Mouse (Mus musculus): Measurements from ENCODE around the gene Ncmap. TPM values are rescaled to one million over a fixed set of nuclear protein-coding genes. Genes with fewer than 3 reads are reported as not detected.

Gene Ncmap
- polyA plus RNA-seq, 1 experiment = 0.81 TPM

DNA sequence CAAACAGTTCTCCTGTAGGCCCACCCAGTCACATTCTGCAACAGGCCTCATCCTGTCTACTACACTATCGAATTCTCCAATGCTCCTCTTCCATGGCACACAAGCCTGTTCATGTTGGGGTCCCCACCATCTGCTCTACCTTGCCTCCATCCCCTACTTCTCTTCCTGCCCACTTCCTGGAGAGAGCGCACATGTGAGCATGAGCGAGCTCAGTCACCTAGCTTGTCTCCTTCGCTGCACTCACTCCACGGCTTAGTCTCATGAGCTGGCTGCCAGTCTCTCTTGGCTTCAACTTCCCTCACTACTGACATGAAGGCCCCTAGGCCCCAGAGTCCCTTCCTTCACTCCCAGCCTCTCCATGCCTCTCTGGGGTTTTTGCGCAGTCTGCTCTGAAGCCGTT, 28.6 kb upstream of the Ncmap start:
- TF ChIP-seq CTCF (IDR thresholded peaks at IDR 0.05; ENCODE audit: borderline replicate concordance, extremely low read depth, insufficient read depth, insufficient read length) (no peak), POLR2A (IDR thresholded peaks at IDR 0.05; ENCODE audit: borderline replicate concordance, extremely low read depth, insufficient read depth, insufficient read length, poor library complexity, severe bottlenecking) (no peak)
- DNase-seq (ENCODE audit: low read depth) = no peak

DNA sequence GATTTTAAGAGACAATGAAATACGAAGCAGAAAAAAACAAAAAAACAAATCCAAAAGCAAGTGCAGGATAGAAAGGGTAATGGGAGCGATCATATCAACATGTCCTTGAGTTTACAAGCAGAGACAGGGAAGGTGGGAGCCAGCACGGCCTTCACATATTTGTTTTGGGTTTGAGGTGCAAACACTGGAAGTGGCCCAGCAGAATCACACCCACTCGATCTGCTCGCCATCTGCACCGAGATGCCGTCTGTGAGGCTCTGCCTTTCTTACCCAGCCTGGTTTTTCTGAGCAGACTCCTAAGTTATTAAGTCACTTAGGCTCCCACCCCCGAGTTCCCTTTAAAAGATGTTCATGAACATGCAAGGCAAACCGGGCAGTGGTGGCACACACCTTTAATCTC, 27.6 kb upstream of the Ncmap start:
- peak; percentile 76 for DNase-seq (ENCODE audit: low read depth)
- TF ChIP-seq CTCF (IDR thresholded peaks at IDR 0.05; ENCODE audit: borderline replicate concordance, extremely low read depth, insufficient read depth, insufficient read length) (no peak), POLR2A (IDR thresholded peaks at IDR 0.05; ENCODE audit: borderline replicate concordance, extremely low read depth, insufficient read depth, insufficient read length, poor library complexity, severe bottlenecking) (no peak)

DNA sequence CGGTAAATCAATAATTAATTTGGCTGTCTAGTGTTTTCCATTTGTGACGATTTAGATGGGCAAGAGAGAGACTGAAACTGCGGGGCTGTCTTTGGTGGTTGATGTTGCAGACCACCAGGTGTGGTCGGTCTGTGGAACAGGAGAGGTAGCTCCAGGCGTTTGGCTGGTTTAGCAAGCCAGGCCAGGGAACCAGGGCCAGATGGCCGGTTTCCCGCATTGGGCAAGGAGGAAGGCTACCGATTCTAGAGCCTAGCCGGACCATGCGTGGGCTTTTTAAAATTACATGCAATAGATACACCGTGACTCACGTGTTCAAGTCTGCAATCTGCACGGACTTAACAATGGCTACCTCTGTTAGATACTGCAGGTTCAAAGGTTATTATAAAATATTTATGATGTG, 22.9 kb upstream of the Ncmap start:
- no peak for DNase-seq (ENCODE audit: low read depth)
- TF ChIP-seq CTCF (IDR thresholded peaks at IDR 0.05; ENCODE audit: borderline replicate concordance, extremely low read depth, insufficient read depth, insufficient read length) = no peak
- TF ChIP-seq POLR2A (IDR thresholded peaks at IDR 0.05; ENCODE audit: borderline replicate concordance, extremely low read depth, insufficient read depth, insufficient read length, poor library complexity, severe bottlenecking) = no peak

GRCm38 (mm10) chr4:135420416-135420815, 22.4 kb upstream of the Ncmap start:
- TF ChIP-seq POLR2A (IDR thresholded peaks at IDR 0.05; ENCODE audit: borderline replicate concordance, extremely low read depth, insufficient read depth, insufficient read length, poor library complexity, severe bottlenecking) = no peak
- DNase-seq (ENCODE audit: low read depth) = no peak

- no peak for TF ChIP-seq POLR2A (IDR thresholded peaks at IDR 0.05; ENCODE audit: borderline replicate concordance, extremely low read depth, insufficient read depth, insufficient read length, poor library complexity, severe bottlenecking)
- TF ChIP-seq CTCF (IDR thresholded peaks at IDR 0.05; ENCODE audit: borderline replicate concordance, extremely low read depth, insufficient read depth, insufficient read length) = no peak
- no peak for DNase-seq (ENCODE audit: low read depth)
Observed at GRCm38 (mm10) chr4:135419996-135420395, 22.0 kb upstream of the Ncmap start.

DNA sequence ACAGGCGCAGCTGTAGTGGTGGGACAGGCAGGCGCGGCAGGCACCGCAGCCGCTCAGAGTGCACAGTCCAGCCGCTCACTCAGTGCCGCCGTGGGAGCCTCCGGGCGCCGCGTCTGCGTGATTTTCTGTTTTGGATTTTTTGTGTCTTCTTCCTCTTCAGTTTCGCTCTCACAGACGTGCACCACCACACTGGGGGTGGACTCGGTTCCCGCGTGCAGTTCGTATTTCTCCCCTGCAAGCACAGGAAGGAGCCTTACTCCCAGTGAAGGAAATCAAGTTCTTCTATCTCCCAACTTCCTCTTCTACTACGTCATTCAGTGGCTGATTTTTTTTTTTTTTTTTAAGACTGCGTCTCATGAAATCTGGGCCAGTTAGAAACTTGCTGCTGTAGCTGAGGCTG, 18.3 kb upstream of the Ncmap start:
- no peak for DNase-seq (ENCODE audit: low read depth)

DNA sequence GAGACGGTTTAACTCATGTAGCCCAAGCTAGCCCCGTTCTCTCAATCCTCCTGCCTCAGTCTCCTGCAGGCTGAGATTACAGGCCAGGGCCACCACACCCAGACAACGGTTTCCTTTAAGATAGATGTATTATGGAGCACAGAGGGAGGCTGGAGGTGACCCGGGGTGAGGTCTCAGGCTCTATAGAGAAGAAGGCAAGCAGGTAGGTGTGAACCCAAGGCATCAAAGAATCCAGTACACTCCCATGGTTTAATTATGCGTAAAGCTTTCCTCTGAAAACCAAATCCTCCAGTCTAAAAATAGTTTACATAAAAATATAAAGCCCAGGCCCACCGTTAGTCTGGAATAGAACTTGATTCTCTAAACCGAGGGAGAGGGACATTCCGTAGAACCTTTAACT, 15.5 kb upstream of the Ncmap start:
- no peak for DNase-seq (ENCODE audit: low read depth)
- TF ChIP-seq POLR2A (IDR thresholded peaks at IDR 0.05; ENCODE audit: borderline replicate concordance, extremely low read depth, insufficient read depth, insufficient read length, poor library complexity, severe bottlenecking) (no peak), CTCF (IDR thresholded peaks at IDR 0.05; ENCODE audit: borderline replicate concordance, extremely low read depth, insufficient read depth, insufficient read length) (no peak)

More for the DNA sequence above, 18.3 kb upstream of the Ncmap start:
- TF ChIP-seq CTCF (IDR thresholded peaks at IDR 0.05; ENCODE audit: borderline replicate concordance, extremely low read depth, insufficient read depth, insufficient read length) = no peak
- TF ChIP-seq POLR2A (IDR thresholded peaks at IDR 0.05; ENCODE audit: borderline replicate concordance, extremely low read depth, insufficient read depth, insufficient read length, poor library complexity, severe bottlenecking) = no peak

GRCm38 (mm10) chr4:135411633-135412032, 13.6 kb upstream of the Ncmap start:
- DNase-seq (ENCODE audit: low read depth) = peak; percentile 67
- TF ChIP-seq CTCF (IDR thresholded peaks at IDR 0.05; ENCODE audit: borderline replicate concordance, extremely low read depth, insufficient read depth, insufficient read length) (peak; percentile 89), POLR2A (IDR thresholded peaks at IDR 0.05; ENCODE audit: borderline replicate concordance, extremely low read depth, insufficient read depth, insufficient read length, poor library complexity, severe bottlenecking) (no peak)

DNA sequence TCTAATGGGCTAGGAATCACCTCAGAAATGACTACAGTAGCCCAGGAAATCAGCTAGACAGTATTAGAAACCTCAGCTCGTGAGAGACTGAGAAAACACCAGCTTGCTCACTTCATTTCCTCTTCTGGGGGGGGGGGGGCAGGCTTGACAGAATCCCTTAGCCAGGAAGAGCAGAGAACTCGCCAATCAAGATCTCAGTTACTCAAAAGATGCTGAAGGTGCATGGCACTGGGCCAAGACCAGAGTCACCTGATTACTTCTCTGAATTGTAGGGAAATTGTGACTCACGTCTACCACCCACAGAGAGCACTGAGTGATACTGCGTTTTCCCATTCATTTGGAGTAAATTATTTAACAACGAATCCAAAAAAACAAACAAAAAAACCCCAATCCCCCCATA, 8.2 kb upstream of the Ncmap start:
- no peak for TF ChIP-seq CTCF (IDR thresholded peaks at IDR 0.05; ENCODE audit: borderline replicate concordance, extremely low read depth, insufficient read depth, insufficient read length)
- no peak for TF ChIP-seq POLR2A (IDR thresholded peaks at IDR 0.05; ENCODE audit: borderline replicate concordance, extremely low read depth, insufficient read depth, insufficient read length, poor library complexity, severe bottlenecking)
- DNase-seq (ENCODE audit: low read depth) = peak; percentile 39

DNA sequence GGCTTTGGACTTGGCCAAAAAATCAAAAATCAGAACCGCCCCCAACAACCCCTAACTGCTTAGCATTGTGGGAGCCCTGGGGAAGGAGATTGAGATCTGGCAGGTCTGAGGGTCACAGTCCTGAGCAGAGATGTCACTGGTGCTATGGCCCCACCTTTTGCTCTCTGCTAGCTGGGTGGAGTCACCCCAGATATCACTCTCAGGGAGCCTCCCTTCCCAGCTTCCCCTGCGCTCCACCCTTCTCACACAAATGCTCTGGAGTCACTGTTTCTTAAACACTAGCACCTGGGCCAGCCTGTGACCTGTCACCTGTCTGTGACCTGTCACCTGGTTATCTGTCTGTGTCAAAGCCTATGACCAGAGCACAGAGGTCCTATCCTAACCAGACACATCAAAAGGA, 6.9 kb upstream of the Ncmap start:
- no peak for TF ChIP-seq CTCF (IDR thresholded peaks at IDR 0.05; ENCODE audit: borderline replicate concordance, extremely low read depth, insufficient read depth, insufficient read length)
- no peak for TF ChIP-seq POLR2A (IDR thresholded peaks at IDR 0.05; ENCODE audit: borderline replicate concordance, extremely low read depth, insufficient read depth, insufficient read length, poor library complexity, severe bottlenecking)

DNA sequence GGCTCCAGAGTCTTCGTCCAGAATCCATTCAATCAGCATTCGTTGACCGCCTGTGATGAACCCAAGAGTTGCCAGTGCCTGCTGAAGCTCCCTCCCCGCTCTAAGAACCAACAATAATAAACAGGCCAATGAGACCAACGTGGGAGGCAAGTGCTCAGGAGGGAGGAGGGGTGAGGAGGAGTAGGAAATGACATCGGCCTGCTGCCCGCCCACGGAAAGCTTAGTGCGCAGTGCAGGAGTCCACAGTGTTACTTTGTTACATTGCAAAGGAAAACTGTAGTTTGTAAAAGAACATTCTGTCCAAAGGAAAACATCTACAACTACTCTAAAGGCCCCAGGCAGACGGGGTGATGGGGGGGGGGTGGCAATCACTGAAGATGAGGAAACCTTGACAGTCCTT, 6.0 kb upstream of the Ncmap start:
- DNase-seq (ENCODE audit: low read depth) = no peak
- TF ChIP-seq CTCF (IDR thresholded peaks at IDR 0.05; ENCODE audit: borderline replicate concordance, extremely low read depth, insufficient read depth, insufficient read length) = no peak
- no peak for TF ChIP-seq POLR2A (IDR thresholded peaks at IDR 0.05; ENCODE audit: borderline replicate concordance, extremely low read depth, insufficient read depth, insufficient read length, poor library complexity, severe bottlenecking)

More for the DNA sequence above, 6.9 kb upstream of the Ncmap start:
- no peak for DNase-seq (ENCODE audit: low read depth)

- TF ChIP-seq POLR2A (IDR thresholded peaks at IDR 0.05; ENCODE audit: borderline replicate concordance, extremely low read depth, insufficient read depth, insufficient read length, poor library complexity, severe bottlenecking) = no peak
- TF ChIP-seq CTCF (IDR thresholded peaks at IDR 0.05; ENCODE audit: borderline replicate concordance, extremely low read depth, insufficient read depth, insufficient read length) = no peak
- peak; percentile 60 for DNase-seq (ENCODE audit: low read depth)
Observed at GRCm38 (mm10) chr4:135401881-135402280, 3.9 kb upstream of the Ncmap start.

GRCm38 (mm10) chr4:135397551-135397950, 476 bp downstream of the Ncmap start:
- TF ChIP-seq POLR2A (IDR thresholded peaks at IDR 0.05; ENCODE audit: borderline replicate concordance, extremely low read depth, insufficient read depth, insufficient read length, poor library complexity, severe bottlenecking) (no peak), CTCF (IDR thresholded peaks at IDR 0.05; ENCODE audit: borderline replicate concordance, extremely low read depth, insufficient read depth, insufficient read length) (no peak)
- no peak for DNase-seq (ENCODE audit: low read depth)
